Mouse (Mus musculus): ENCODE results near the gene Gm45062. TPM values are rescaled to one million over a fixed set of nuclear protein-coding genes. Genes with fewer than 3 reads are reported as not detected.

Gene Gm45062
- polyA plus RNA-seq, 1 experiment from 2014 or later: 16.2 TPM

- no peaks in the 10 kb centered on the region for H3K9me3 ChIP-seq
- no peaks in the 10 kb centered on the region for H3K27me3 ChIP-seq
- peaks cover 7% of the 10 kb centered on the region for H3K36me3 ChIP-seq
- no peak overlapping the region for H3K27ac ChIP-seq
- H3K9ac ChIP-seq (replicated peaks): no peak overlapping the region
- H3K4me2 ChIP-seq: no peak overlapping the region
- 58% methylated on average over 2 of the region's 2 CpGs for WGBS
- H3K4me3 ChIP-seq (replicated peaks): no peak overlapping the region
- no peak for ATAC-seq (ENCODE audit: insufficient number of reproducible peaks, insufficient read depth, low FRiP score, low TSS enrichment, low read depth)
- H3K4me1 ChIP-seq (replicated peaks): no peaks in the 10 kb centered on the region
Measured at GRCm38 (mm10) chr6:8373051-8373450, 113.8 kb downstream of the Gm45062 start.

GRCm38 (mm10) chr6:8373851-8374250 lies 114.6 kb downstream of the Gm45062 start:
- H3K36me3 ChIP-seq: peaks cover 7% of the 10 kb centered on the region
- H3K4me3 ChIP-seq (replicated peaks): no peak overlapping the region
- no peak overlapping the region for H3K4me2 ChIP-seq
- H3K9me3 ChIP-seq: no peaks in the 10 kb centered on the region
- 70% methylated on average over 8 of the region's 8 CpGs for WGBS
- no peak overlapping the region for H3K27ac ChIP-seq
- H3K27me3 ChIP-seq: no peaks in the 10 kb centered on the region
- H3K4me1 ChIP-seq (replicated peaks): no peaks in the 10 kb centered on the region
- no peak for ATAC-seq (ENCODE audit: insufficient number of reproducible peaks, insufficient read depth, low FRiP score, low TSS enrichment, low read depth)
- H3K9ac ChIP-seq (replicated peaks): no peak overlapping the region

GRCm38 (mm10) chr6:8374290-8374689 lies 115.0 kb downstream of the Gm45062 start:
- H3K27ac ChIP-seq: no peak overlapping the region
- no peak overlapping the region for H3K4me3 ChIP-seq (replicated peaks)
- ATAC-seq (ENCODE audit: insufficient number of reproducible peaks, insufficient read depth, low FRiP score, low TSS enrichment, low read depth): no peak
- 89% methylated on average over 6 of the region's 6 CpGs for WGBS
- H3K4me1 ChIP-seq (replicated peaks): no peaks in the 10 kb centered on the region
- no peaks in the 10 kb centered on the region for H3K27me3 ChIP-seq
- peaks cover 7% of the 10 kb centered on the region for H3K36me3 ChIP-seq
- no peaks in the 10 kb centered on the region for H3K9me3 ChIP-seq
- H3K4me2 ChIP-seq: no peak overlapping the region
- H3K9ac ChIP-seq (replicated peaks): no peak overlapping the region

- Histone ChIP-seq H3K9ac (replicated peaks) (no peak overlapping the region), H3K27me3 (no peaks in the 10 kb centered on the region), H3K9me3 (no peaks in the 10 kb centered on the region), H3K4me2 (no peak overlapping the region), H3K4me1 (replicated peaks) (no peaks in the 10 kb centered on the region), H3K27ac (no peak overlapping the region), H3K4me3 (replicated peaks) (no peak overlapping the region), H3K36me3 (peaks cover 7% of the 10 kb centered on the region)
- no peak for ATAC-seq (ENCODE audit: insufficient number of reproducible peaks, insufficient read depth, low FRiP score, low TSS enrichment, low read depth)
- 90% methylated on average over 4 of the region's 4 CpGs for WGBS
Measured at GRCm38 (mm10) chr6:8374712-8375111, 115.5 kb downstream of the Gm45062 start.

- ATAC-seq (ENCODE audit: insufficient number of reproducible peaks, insufficient read depth, low FRiP score, low TSS enrichment, low read depth): no peak
- H3K4me1 ChIP-seq (replicated peaks): no peaks in the 10 kb centered on the region
Measured at GRCm38 (mm10) chr6:8376351-8376750, 117.1 kb downstream of the Gm45062 start.

GRCm38 (mm10) chr6:8377667-8378066 lies 118.4 kb downstream of the Gm45062 start:
- H3K27ac ChIP-seq: no peak overlapping the region
- H3K4me3 ChIP-seq (replicated peaks): no peak overlapping the region
- no peak overlapping the region for H3K4me2 ChIP-seq
- no peak overlapping the region for H3K9ac ChIP-seq (replicated peaks)
- no peaks in the 10 kb centered on the region for H3K4me1 ChIP-seq (replicated peaks)
- WGBS: 89% methylated on average over 8 of the region's 8 CpGs
- H3K36me3 ChIP-seq: peaks cover 7% of the 10 kb centered on the region
- ATAC-seq (ENCODE audit: insufficient number of reproducible peaks, insufficient read depth, low FRiP score, low TSS enrichment, low read depth): no peak
- H3K9me3 ChIP-seq: no peaks in the 10 kb centered on the region
- no peaks in the 10 kb centered on the region for H3K27me3 ChIP-seq

More at GRCm38 (mm10) chr6:8376351-8376750, 117.1 kb downstream of the Gm45062 start:
- WGBS: 88% methylated on average over 5 of the region's 5 CpGs
- H3K4me2 ChIP-seq: no peak overlapping the region
- no peaks in the 10 kb centered on the region for H3K27me3 ChIP-seq
- H3K27ac ChIP-seq: no peak overlapping the region
- no peaks in the 10 kb centered on the region for H3K9me3 ChIP-seq
- H3K36me3 ChIP-seq: peaks cover 7% of the 10 kb centered on the region
- H3K9ac ChIP-seq (replicated peaks): no peak overlapping the region
- H3K4me3 ChIP-seq (replicated peaks): no peak overlapping the region

GRCm38 (mm10) chr6:8389307-8389706 lies 130.1 kb downstream of the Gm45062 start:
- no peaks in the 10 kb centered on the region for H3K4me1 ChIP-seq (replicated peaks)
- no peak overlapping the region for H3K4me2 ChIP-seq

GRCm38 (mm10) chr6:8390296-8390695 lies 131.0 kb downstream of the Gm45062 start:
- no peaks in the 10 kb centered on the region for H3K36me3 ChIP-seq
- no peak overlapping the region for H3K27ac ChIP-seq
- H3K9me3 ChIP-seq: no peaks in the 10 kb centered on the region
- H3K4me3 ChIP-seq (replicated peaks): no peak overlapping the region
- no peak overlapping the region for H3K4me2 ChIP-seq
- H3K4me1 ChIP-seq (replicated peaks): no peaks in the 10 kb centered on the region
- WGBS: 92% methylated on average over 6 of the region's 6 CpGs
- ATAC-seq (ENCODE audit: insufficient number of reproducible peaks, insufficient read depth, low FRiP score, low TSS enrichment, low read depth): no peak
- no peak overlapping the region for H3K9ac ChIP-seq (replicated peaks)
- no peaks in the 10 kb centered on the region for H3K27me3 ChIP-seq

More at GRCm38 (mm10) chr6:8389307-8389706, 130.1 kb downstream of the Gm45062 start:
- Histone ChIP-seq H3K27ac (no peak overlapping the region), H3K4me3 (replicated peaks) (no peak overlapping the region), H3K27me3 (no peaks in the 10 kb centered on the region), H3K36me3 (no peaks in the 10 kb centered on the region), H3K9me3 (no peaks in the 10 kb centered on the region), H3K9ac (replicated peaks) (no peak overlapping the region)
- ATAC-seq (ENCODE audit: insufficient number of reproducible peaks, insufficient read depth, low FRiP score, low TSS enrichment, low read depth): no peak
- WGBS: 95% methylated on average over 2 of the region's 2 CpGs

- no peak for ATAC-seq (ENCODE audit: insufficient number of reproducible peaks, insufficient read depth, low FRiP score, low TSS enrichment, low read depth)
- 90% methylated on average over 2 of the region's 2 CpGs for WGBS
- H3K4me2 ChIP-seq: no peak overlapping the region
- no peak overlapping the region for H3K27ac ChIP-seq
- H3K9me3 ChIP-seq: no peaks in the 10 kb centered on the region
- H3K36me3 ChIP-seq: no peaks in the 10 kb centered on the region
- H3K4me3 ChIP-seq (replicated peaks): no peak overlapping the region
- no peaks in the 10 kb centered on the region for H3K4me1 ChIP-seq (replicated peaks)
- no peaks in the 10 kb centered on the region for H3K27me3 ChIP-seq
- no peak overlapping the region for H3K9ac ChIP-seq (replicated peaks)
Measured at GRCm38 (mm10) chr6:8390935-8391334, 131.7 kb downstream of the Gm45062 start.

GRCm38 (mm10) chr6:8393029-8393428 lies 133.8 kb downstream of the Gm45062 start:
- Histone ChIP-seq H3K27me3 (no peaks in the 10 kb centered on the region), H3K27ac (no peak overlapping the region), H3K9ac (replicated peaks) (no peak overlapping the region), H3K4me1 (replicated peaks) (no peaks in the 10 kb centered on the region), H3K36me3 (no peaks in the 10 kb centered on the region), H3K9me3 (no peaks in the 10 kb centered on the region), H3K4me2 (no peak overlapping the region), H3K4me3 (replicated peaks) (no peak overlapping the region)
- ATAC-seq (ENCODE audit: insufficient number of reproducible peaks, insufficient read depth, low FRiP score, low TSS enrichment, low read depth): no peak
- 70% methylated on average over 4 of the region's 4 CpGs for WGBS

GRCm38 (mm10) chr6:8394044-8394443 lies 134.8 kb downstream of the Gm45062 start:
- Histone ChIP-seq H3K36me3 (no peaks in the 10 kb centered on the region), H3K4me1 (replicated peaks) (no peaks in the 10 kb centered on the region), H3K9ac (replicated peaks) (no peak overlapping the region), H3K4me2 (no peak overlapping the region), H3K9me3 (no peaks in the 10 kb centered on the region), H3K27me3 (no peaks in the 10 kb centered on the region), H3K27ac (no peak overlapping the region), H3K4me3 (replicated peaks) (no peak overlapping the region)
- no peak for ATAC-seq (ENCODE audit: insufficient number of reproducible peaks, insufficient read depth, low FRiP score, low TSS enrichment, low read depth)

GRCm38 (mm10) chr6:8395061-8395460 lies 135.8 kb downstream of the Gm45062 start:
- H3K27me3 ChIP-seq: no peaks in the 10 kb centered on the region
- H3K9ac ChIP-seq (replicated peaks): no peak overlapping the region
- ATAC-seq (ENCODE audit: insufficient number of reproducible peaks, insufficient read depth, low FRiP score, low TSS enrichment, low read depth): no peak
- H3K36me3 ChIP-seq: no peaks in the 10 kb centered on the region
- no peak overlapping the region for H3K4me2 ChIP-seq
- 43% methylated on average over 4 of the region's 4 CpGs for WGBS
- no peaks in the 10 kb centered on the region for H3K9me3 ChIP-seq
- no peak overlapping the region for H3K27ac ChIP-seq
- H3K4me3 ChIP-seq (replicated peaks): no peak overlapping the region
- no peaks in the 10 kb centered on the region for H3K4me1 ChIP-seq (replicated peaks)

Data from limb, embryonic 12.5 days (tissue).